Mouse (Mus musculus) spleen, postnatal 14 days (tissue): ENCODE measurements around the gene Dusp28.

ENCODE experiments used
- DNase-seq, 2 experiments: peaks; one replicate each; pipeline ENCODE4 v3.0.0; 2021 to 2022; ENCODE audit warnings: low spot score in 2 of 2

Dusp28 gene

GRCm38 (mm10) chr1:92907632-92908360 is 1.0 kb downstream of the Dusp28 start:
- no peak for DNase-seq

DNA sequence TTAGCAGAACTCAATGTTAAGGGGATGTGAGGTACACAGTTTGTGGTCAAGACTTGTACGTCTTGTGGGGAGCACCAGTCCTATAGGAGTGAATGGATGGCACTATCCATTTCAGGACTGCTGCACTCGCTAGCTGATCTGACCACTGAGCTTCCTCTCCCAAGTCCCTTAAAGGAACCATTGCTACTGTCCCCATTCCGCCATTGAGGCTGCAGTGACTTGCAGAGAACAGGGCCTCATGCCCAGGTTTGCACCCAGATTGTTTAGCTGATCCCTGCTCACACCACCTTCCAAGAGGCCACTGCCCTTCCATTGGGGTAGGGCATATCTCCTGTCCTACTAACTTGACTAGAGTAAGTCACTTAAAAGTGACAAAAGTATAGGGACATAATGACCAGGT is 1.9 kb downstream of the Dusp28 start:
- no peak for DNase-seq

DNA sequence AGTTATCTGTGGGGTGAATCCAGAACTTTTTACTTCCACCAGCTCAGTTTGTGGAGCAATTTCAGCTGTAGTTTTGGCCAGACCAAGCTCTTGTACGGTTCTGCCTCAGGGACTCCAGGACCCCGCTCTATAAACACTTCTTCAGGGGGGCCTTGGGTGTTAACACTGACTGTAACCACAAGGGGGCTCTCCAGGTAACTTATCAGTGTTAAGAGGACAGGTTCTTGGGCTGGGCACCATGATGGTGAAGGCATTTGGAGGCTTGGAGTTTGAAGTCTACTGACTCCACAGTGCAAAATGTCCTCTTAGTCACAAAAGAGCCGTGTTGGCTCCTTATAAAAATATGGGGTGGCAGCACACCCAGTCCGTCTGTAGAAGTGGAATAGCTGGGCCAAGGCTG is 2.3 kb downstream of the Dusp28 start:
- DNase-seq = no peak

DNA sequence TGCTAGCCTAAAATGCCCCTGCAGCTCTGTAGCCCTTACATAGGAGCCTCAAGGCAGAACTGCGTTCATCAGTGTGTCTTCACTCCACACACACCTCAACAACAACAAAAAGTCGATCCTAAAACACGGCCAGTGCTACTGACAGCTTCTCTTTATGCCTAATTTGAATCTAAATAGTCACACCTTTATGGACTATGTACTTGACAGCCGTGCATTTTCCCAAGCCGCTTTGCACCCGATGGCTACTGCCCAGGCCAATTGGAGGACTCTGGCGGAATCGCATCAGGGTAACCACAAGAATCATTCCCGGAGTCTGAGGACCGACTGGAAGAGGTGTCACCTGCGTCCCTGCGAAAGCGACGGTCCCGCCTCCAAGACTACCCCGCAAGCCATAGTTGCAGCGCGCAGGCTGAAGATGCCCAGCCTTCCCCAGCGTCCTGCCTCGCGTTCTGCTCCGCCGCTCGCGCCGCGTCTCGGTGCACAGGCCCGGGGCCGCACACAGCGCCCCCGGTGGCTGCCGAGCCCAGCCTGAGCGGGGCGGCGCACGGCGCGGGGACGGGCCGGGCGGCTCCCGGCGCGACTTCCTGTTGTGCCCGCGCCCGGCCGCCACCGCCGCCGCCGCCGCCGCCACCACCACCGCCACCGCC is 3.6 kb downstream of the Dusp28 start, which contains the start of gene Rnpepl1:
TSS of gene Rnpepl1 (plus strand) at position 545 of the 647 bp plus-strand sequence.
- peak; percentile 64 to 73 for DNase-seq

DNA sequence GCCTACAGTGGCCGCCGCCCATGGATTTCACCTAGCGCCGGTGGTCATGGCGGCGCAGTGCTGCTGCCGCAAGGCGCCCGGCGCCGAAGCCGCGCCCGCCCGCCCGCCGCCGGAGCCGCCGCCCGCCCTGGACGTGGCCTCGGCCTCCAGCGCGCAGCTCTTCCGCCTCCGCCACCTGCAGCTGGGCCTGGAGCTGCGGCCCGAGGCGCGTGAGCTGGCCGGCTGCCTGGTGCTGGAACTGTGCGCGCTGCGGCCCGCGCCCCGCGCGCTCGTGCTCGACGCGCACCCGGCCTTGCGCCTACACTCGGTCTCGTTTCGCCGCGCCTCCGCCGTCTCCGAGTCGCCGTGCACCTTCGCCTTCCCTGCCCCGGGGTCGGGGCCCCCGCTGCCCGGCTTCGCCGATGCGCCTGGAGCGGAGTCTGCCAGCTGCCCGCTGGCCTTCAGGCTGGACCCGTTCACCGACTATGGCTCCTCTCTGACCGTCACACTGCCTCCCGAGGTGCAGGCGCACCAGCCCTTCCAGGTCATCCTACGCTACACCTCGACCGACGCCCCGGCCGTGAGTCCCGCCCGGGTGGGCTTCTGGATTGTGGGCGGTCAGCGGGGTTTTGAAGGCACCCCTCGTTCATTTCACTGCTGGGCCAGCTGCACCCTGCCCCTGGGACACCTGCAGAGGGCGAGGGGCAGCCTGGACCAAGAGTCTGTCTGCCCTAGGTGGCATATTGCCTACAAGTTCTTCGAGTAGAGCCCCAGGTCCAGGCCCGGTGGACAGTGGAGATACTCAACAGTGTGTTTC is 4.3 kb downstream of the Dusp28 start:
- DNase-seq = peak in 1 of 2 experiments; percentile 41

DNA sequence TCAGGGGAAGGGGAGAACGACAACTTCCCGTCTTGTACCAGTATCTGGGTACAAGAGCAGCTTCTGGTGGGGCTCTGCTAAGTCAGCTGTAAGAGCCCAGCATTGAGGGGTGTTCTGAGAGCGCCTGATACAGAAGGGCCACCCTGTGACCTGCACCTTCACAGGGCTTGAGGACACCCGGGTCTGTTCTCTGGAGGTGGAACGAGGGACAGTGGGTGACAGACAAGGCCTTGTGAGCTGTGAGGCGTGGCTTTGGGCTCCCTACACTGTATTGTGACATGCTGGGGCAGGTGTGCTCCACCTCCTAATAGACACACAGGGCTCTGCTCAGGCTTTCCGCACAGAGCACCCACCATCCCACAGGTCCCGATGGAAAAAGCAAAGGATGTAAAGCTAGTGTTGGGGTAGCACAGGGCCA is 4.9 kb downstream of the Dusp28 start:
- no peak for DNase-seq

DNA sequence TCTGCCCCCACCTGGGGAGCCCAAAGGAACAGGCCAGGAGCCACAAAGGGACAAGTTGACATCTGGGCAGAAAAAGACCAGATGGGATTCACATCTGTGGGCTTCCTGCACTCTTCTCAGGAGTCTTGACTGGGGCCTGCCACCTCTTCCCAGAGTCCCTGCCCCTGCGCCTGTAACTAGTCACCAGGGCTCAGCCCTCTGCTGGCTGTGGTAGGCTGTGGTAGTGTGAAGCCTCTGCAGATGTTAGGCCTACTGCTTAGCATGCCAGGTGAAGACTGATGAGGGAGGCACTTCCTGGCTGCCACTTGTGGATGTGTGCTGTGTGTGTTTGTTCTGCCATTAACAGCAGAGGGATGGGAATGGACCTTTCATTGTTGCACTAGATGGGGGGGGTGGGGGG is 5.5 kb downstream of the Dusp28 start:
- no peak for DNase-seq

GRCm38 (mm10) chr1:92914239-92914638 is 7.5 kb downstream of the Dusp28 start:
- no peak for DNase-seq

DNA sequence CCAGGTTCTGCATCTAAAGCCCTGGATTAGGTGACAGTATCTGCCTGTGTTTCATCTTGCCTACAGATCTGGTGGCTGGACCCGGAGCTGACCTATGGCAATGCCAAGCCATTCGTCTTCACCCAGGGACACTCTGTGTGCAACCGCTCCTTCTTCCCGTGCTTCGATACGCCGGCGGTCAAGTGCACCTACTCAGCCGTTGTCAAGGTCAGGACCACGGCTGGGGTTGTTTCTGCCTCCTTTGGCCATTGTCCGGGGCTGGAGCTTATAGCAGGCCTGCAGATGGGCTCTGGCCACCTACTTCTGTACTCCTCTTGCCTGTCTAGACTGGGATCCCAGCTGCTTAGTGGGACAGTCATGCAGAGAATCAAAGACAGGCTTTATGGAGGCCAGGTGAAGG is 8.2 kb downstream of the Dusp28 start:
- DNase-seq = no peak

- DNase-seq = no peak
These were observed 9.9 kb downstream of the Dusp28 start for GRCm38 (mm10) chr1:92916725-92917124.

DNA sequence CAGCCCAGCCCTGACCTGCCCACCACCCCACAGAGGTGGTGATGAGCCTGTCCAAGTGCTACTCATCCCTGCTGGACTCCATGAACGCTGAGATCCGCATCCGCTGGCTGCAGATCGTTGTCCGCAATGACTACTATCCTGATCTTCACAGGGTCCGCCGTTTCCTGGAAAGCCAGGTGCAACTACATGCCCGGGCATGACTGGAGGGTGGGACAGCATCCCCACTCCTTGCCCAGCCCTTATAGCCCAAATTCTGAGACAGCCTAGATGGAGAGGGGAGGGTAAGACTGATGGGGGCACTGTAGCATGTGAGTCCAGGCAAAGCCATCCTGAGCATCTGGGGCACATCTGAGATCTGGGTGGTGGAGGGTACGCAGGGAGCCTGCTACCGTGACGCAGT is 12.4 kb downstream of the Dusp28 start:
- no peak for DNase-seq

GRCm38 (mm10) chr1:92919775-92920174 is 13.0 kb downstream of the Dusp28 start:
- DNase-seq = no peak

DNA sequence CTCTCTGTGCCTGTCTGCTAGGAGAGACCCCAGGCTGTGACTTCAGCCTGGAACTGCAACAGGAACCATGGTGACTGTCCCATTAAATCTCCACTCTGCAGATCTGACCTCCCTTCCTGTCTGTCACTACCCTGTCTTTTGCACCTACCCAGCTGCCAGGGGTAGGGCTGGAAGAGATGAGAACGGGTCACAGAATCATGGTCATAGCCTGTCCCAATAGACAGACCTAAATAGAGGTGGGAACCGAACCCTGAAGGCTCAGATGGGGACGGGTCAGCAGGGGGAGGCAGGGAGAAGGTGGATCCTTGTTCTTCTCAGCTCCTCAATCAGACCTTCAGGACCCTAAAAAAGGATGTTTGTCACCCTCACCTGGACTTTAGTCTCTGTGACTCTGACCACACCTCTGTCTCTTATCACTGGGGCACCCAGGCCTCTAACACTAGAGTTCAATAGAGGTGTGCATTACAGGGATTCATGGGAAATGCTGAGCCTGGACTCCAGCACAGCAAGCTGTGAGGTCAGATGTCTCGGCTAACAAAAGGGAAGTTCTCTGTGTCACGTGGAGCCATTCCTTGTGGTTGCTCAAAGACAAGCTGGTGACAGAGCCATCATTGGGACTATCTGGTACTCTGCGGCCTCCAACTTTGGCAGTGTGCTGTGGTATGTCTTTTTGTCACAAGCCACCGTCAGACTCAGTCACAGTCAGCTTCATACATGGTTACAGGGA is 13.9 kb downstream of the Dusp28 start:
- DNase-seq = no peak

GRCm38 (mm10) chr1:92921496-92921895 is 14.7 kb downstream of the Dusp28 start:
- no peak for DNase-seq

DNA sequence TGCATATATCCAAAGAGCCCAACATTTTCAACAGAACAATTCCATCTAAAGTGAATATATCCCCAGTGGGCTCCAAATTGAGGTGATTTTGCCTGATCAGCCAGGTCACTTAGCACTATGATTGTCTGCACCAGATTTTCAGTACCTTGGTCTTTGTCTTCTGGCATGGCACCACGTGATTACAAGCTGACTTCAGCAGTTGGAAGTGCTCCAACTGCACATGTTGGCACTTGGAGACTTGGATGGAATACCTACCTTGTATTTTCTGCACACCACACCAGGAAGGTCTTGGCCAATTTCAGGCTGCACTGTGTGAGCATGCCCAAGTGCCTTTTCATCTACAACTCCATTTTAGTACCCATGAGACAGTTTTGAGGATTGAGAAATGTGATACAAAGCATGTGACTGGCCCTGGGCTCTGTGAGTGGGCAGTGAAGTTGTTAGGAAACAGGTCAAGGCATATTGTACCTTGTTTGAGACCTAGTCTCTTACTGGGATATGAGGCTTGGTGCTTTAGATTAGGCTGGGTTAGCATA is 23.5 kb downstream of the Dusp28 start:
- DNase-seq = no peak

DNA sequence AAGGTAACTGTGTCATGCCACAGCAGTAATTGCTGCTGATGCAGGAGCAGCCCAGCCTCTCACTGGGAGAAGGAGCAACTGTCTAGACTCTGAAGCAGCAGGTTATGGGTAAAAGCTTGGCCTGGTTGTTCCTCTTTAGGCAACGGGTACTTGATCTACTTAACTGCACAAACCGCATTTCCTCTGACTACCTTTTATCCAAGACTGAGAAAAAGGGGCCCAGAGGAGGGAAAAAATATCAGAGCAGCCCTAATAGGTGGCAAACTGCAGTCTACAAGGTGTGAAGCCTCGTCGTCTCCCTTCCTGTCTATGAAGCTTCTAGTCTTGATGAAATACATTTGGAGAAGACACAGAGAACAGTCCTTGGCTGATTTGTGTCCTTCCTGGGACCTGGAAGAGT is 26.8 kb downstream of the Dusp28 start:
- no peak for DNase-seq

- peak; percentile 75 to 78 for DNase-seq
These were observed 27.5 kb downstream of the Dusp28 start, which contains the start of gene Capn10 for GRCm38 (mm10) chr1:92934182-92934827. Gene Capn10 (plus strand): TSS chr1:92934376.

DNA sequence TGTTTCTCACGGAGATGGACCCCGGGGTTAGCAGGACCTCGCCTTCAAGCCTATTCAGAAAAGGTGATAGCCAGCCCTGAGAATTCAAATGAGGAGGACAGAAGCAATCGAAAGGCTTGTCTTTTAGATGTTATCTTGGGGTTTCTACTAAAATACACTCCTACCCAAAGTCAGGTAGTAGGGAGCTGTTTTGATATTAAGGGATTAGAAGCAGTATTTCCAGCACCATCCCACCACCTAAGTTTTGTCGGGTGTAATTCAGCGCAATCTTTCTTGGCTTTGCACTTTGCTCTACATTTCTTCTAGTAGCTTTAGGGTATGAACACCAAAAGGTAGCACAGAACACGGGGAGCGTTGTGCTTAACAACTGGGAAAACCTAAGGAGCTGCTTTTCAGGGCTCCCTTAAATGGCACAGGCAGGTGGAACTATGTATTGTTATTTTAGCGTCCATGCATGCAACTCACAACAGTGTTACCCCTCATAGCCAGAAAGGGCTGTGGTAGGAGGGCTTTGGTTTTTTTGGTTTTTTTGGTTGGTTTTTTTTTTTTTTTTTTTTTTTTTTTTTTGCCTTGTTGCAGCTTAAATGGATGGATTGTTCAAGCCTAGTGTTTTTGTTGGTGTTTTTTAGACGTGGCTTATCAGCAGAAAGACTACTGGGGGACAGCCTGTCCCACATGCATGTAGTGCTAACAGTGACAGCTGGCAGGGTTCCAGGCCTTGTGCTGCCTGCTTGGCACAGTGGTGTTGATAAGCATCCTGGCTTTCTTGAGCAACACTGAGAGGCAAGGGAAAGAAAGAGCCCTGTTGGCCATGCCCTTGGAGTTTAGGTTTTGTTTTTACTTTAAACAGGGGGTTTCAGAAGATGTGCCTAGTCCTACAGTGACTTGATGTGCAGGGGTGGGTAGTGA is 28.5 kb downstream of the Dusp28 start:
- peak; percentile 47 to 53 for DNase-seq

GRCm38 (mm10) chr1:92935977-92936376 is 29.2 kb downstream of the Dusp28 start:
- DNase-seq = no peak

DNA sequence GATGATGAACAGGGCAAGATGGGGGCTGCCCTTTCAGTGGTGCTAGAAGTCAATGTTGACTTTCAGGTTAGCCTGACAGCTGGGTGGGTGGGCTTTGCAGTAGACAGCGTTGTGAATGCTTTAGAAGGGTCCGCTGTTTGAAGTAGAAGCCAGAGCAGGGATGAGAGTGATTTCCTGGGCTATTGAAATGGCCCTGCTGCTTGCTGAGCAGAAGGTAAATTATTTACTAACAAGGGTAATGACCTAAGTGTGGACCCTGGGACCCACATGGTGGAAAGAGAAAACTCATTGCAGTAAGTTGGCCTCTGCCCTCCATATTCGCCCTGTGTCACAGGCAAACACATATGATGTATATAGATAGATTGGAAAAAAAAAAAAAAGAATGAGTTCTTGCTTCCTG is 29.7 kb downstream of the Dusp28 start:
- no peak for DNase-seq
